Mouse (Mus musculus) midbrain, postnatal 0 days (tissue): ENCODE measurements around the gene Ptrh1. TPM values are rescaled to one million over a fixed set of nuclear protein-coding genes. Genes with fewer than 3 reads are reported as not detected.

Experiments
- ATAC-seq: fragments of 200-750 bp; cut with Nextera tagmentation; 2 replicates; pipeline ENCODE4 v1.8.0; 2017; ENCODE audit warnings: moderate number of reproducible peaks, mild to moderate bottlenecking, moderate TSS enrichment, moderate library complexity; ENCODE audit not compliant: low FRiP score
- DNase-seq: peaks from one replicate; pipeline ENCODE4 v3.0.0-alpha.2; 2015; ENCODE audit warnings: low spot score
- H3K27ac ChIP-seq: fragments of 300-500 bp; sonication (generic); 2 replicates; pipeline ENCODE4 v1.5.1; 2014; ENCODE audit warnings: low read depth, mild to moderate bottlenecking, low read length, mixed read lengths
- H3K27me3 ChIP-seq: fragments of 300-500 bp; sonication (generic); 2 replicates; pipeline ENCODE4 v1.6.1; 2014; ENCODE audit warnings: low read length, control low read depth, mixed read lengths; ENCODE audit not compliant: insufficient read depth
- H3K36me3 ChIP-seq: fragments of 300-500 bp; sonication (generic); 2 replicates; pipeline ENCODE4 v1.6.1; 2014; ENCODE audit warnings: low read length, control low read depth, mixed read lengths; ENCODE audit not compliant: insufficient read depth
- H3K4me1 ChIP-seq: fragments of 300-500 bp; sonication (generic); 2 replicates; pipeline ENCODE4 v1.6.1; 2014; ENCODE audit warnings: mild to moderate bottlenecking, control low read depth, antibody characterized with exemption, low read length, mixed read lengths; ENCODE audit not compliant: insufficient read depth
- H3K4me2 ChIP-seq: fragments of 300-500 bp; sonication (generic); 2 replicates; pipeline ENCODE4 v1.6.1; 2014; ENCODE audit warnings: low read depth, mild to moderate bottlenecking, low read length, mixed read lengths; ENCODE audit not compliant: poor library complexity, severe bottlenecking
- H3K4me3 ChIP-seq: fragments of 300-500 bp; sonication (generic); 2 replicates; pipeline ENCODE4 v1.5.1; 2014; ENCODE audit warnings: low read depth, mild to moderate bottlenecking, low read length, moderate library complexity
- H3K9ac ChIP-seq: fragments of 300-500 bp; sonication (generic); replicated peaks from 2 replicates; pipeline ENCODE4 v1.6.1; 2014; ENCODE audit warnings: mild to moderate bottlenecking, low read length, moderate library complexity, mixed read lengths; ENCODE audit not compliant: poor library complexity, severe bottlenecking
- H3K9me3 ChIP-seq: fragments of 300-500 bp; sonication (generic); 2 replicates; pipeline ENCODE4 v1.6.1; 2016; ENCODE audit warnings: low read length, control low read depth
- CTCF ChIP-seq: IDR thresholded peaks from 2 replicates; pipeline ENCODE4 v1.5.1; 2016; ENCODE audit warnings: antibody characterized with exemption, mild to moderate bottlenecking
- WGBS: fragments of 180-500 bp; shearing (Covaris S2); extraction: QIAGEN DNeasy Blood & Tissue Kit; methylation state at CpG from one replicate; pipeline ENCODE4 v1.1.7; 2014; 5-methylcytosine and 5-hydroxymethylcytosine counted together
- polyA plus RNA-seq: library from polyadenylated mRNA; unstranded; fragments of >200 nt; fragmentation: Nextera tagmentation; extraction: Ambion mirVana; gene quantifications from 2 replicates; pipeline ENCODE4 v1.2.1, GENCODE M21; 2015
- total RNA-seq: library from RNA; depleted of rRNA; stranded (reverse); fragments of >200 nt; gene quantifications from 2 replicates; pipeline ENCODE4 v1.2.3, GENCODE M21; 2014

The Ptrh1 gene
- total and polyA plus RNA-seq, 2 experiments from 2014 or later, result 2.1 to 3.9 TPM

DNA sequence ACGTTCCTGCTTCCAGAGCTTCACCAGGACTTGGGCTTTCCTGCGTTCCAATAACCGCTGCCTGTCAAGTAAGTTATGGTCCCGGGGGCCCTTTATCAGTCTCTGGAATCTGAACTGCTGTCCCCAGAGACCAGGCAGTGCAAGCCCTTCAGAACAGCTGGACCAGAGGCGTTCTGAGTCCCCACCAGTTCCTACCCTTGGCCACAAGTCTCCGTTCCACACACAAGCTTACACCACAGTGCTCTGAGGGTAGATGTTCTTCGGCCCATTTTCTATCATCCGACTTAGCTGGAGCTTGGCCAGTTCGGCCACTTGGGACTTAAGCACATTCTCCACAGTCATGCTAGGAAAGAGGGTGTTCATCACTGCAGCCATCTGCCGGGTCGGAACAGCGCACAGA lies 8.3 kb upstream of the Ptrh1 start:
- DNase-seq, result no peak
- 63% methylated on average over 12 of the region's 12 CpGs for WGBS

DNA sequence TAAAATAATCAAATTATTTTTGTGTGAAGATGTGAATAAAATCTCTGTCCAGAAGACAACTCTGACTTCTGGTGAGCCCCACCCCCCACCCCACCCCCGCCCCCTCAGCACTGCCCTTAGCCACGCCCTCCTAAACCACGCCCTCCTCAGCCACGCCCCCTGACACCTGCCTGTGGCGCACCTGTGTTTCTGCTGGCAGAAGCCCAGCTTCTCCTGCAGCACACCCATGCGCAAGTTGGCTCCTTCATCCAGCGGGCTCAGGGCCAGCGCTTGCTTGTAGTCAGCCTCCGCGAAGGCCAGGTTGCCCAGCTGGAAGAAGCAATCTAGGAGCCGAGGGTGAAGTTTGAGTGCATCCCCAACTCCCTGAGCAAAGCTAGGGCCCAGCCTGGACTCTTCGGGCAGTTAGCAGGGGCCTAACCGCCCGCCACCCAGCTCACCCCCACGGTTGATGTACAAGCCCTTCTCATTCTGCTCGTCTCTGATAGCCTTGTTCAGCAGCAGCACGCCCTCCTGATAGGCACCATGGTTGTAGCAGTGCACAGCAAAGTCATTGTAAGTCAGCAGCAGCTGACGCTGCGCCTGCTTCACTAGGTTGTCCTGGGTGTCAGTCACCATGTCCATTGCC lies 6.8 kb upstream of the Ptrh1 start:
- H3K36me3 ChIP-seq, result no peaks in the 10 kb centered on the region
- no peak overlapping the region for H3K9ac ChIP-seq
- ATAC-seq, result no peak
- H3K27me3 ChIP-seq, result no peaks in the 10 kb centered on the region
- 53% methylated on average over 19 of the region's 19 CpGs for WGBS
- no peaks in the 10 kb centered on the region for H3K9me3 ChIP-seq
- H3K4me1 ChIP-seq, result no peaks in the 10 kb centered on the region
- H3K27ac ChIP-seq, result no peak overlapping the region
- no peak overlapping the region for H3K4me3 ChIP-seq
- no peak for TF ChIP-seq CTCF
- no peak overlapping the region for H3K4me2 ChIP-seq
- no peak for DNase-seq

More for the DNA sequence above, 8.3 kb upstream of the Ptrh1 start:
- Histone ChIP-seq H3K27ac (no peak overlapping the region), H3K36me3 (peaks cover 10% of the 10 kb centered on the region), H3K9me3 (no peaks in the 10 kb centered on the region), H3K27me3 (no peaks in the 10 kb centered on the region), H3K4me2 (no peak overlapping the region), H3K4me1 (no peaks in the 10 kb centered on the region), H3K9ac (no peak overlapping the region), H3K4me3 (no peak overlapping the region)
- TF ChIP-seq CTCF, result no peak
- no peak for ATAC-seq

DNA sequence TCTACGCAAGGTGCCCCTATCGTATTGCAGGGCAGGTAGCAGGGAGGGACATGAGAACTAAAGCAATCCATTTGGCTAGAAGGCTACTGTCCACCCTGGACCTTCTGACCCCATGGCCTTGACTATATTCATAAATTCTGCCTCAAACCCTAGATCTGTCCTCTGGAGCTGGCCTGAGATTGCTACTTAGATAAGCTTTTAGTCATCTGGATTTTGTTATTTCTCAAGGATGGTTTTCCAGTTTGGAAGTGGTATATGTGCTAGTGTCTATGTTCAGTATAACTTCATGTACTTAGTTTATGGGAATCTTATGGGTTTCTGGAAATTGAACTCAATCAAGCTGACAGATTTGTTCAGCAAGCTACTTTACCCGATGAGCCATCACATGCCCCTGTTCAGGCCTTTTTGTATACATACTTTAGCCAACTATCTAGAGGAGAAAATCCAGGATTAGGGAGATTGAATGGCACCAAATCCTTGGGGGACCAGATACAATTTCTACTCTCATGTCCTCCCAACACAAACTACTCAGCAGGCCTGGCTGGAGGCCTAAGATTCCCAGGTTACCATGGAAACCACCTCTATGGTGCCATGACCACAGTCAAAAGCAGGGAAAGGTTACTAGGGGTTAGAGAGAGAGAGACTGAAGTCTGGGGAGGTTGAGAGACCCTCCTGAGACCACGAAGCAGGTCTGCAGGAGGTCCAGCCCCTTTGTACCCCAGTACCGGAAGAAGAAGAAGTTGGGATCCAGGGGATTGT lies 6.1 kb upstream of the Ptrh1 start:
- H3K27me3 ChIP-seq, result no peaks in the 10 kb centered on the region
- H3K9me3 ChIP-seq, result no peaks in the 10 kb centered on the region
- no peak overlapping the region for H3K9ac ChIP-seq
- DNase-seq (peak; percentile 55), ATAC-seq (no peak)
- no peak overlapping the region for H3K27ac ChIP-seq
- WGBS, result 45% methylated on average over 5 of the region's 5 CpGs
- no peak overlapping the region for H3K4me2 ChIP-seq
- TF ChIP-seq CTCF, result no peak
- no peaks in the 10 kb centered on the region for H3K36me3 ChIP-seq
- H3K4me1 ChIP-seq, result no peaks in the 10 kb centered on the region
- H3K4me3 ChIP-seq, result no peak overlapping the region

DNA sequence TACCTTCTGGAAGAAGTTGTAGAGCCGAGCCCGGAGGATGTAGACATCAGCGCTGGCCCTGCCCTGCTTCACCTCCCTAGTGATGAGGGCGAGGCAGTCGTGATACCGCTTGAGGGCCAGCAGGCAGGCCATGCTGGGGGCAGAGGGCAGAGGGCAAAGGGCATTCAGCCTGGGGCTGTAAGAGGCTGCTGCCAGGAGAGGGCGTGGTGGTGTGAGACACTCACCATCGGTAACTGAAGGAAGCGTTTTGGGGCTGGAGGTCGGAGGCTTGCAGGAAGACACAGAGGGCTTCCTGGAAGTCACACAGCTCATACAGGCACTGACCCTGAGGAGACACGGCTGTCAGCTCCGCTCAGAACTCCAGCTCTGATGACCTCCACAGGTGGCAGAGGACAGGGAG lies 3.7 kb upstream of the Ptrh1 start:
- H3K4me1 ChIP-seq, result peaks cover 11% of the 10 kb centered on the region
- H3K4me3 ChIP-seq, result no peak overlapping the region
- ATAC-seq, result no peak
- no peak overlapping the region for H3K9ac ChIP-seq
- H3K4me2 ChIP-seq, result no peak overlapping the region
- H3K9me3 ChIP-seq, result no peaks in the 10 kb centered on the region
- H3K27me3 ChIP-seq, result no peaks in the 10 kb centered on the region
- H3K27ac ChIP-seq, result no peak overlapping the region
- no peaks in the 10 kb centered on the region for H3K36me3 ChIP-seq
- DNase-seq, result no peak
- 35% methylated on average over 12 of the region's 12 CpGs for WGBS
- no peak for TF ChIP-seq CTCF

DNA sequence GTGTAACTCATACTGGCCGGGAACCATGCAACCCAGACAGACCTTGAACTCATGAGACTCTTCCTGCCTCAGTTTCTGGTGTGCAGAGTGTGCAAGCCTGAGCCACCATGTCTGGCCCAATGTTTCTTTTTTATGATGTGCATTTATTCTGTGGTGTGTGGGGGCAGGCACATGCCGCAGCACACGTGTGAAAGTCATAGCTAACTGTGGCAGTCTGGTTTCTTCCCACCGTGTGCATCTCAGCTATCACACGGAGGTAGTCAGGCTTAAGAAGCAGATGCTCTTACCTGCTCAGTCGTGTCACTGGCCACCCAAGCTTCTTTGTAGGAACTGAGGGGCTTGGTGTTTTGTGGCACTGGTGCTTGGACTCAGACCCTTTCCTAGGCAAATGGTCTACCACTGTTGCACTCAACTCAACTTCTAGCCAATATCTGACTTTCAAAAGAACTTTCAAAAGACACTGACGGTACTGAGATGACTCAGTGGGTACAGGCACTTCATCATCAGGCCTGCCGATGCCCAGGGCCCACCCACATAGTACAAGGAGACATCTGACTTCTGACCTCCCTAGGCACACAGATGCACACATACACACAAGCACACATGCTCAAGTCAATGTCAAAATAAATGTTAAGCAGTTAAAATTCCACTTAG lies 2.8 kb upstream of the Ptrh1 start:
- DNase-seq, result no peak
- Histone ChIP-seq H3K4me2 (no peak overlapping the region), H3K4me1 (peaks cover 11% of the 10 kb centered on the region), H3K4me3 (no peak overlapping the region), H3K27ac (no peak overlapping the region), H3K9ac (no peak overlapping the region), H3K9me3 (no peaks in the 10 kb centered on the region), H3K36me3 (no peaks in the 10 kb centered on the region), H3K27me3 (no peaks in the 10 kb centered on the region)
- 88% methylated on average over 8 of the region's 8 CpGs for WGBS
- TF ChIP-seq CTCF, result no peak
- ATAC-seq, result no peak

DNA sequence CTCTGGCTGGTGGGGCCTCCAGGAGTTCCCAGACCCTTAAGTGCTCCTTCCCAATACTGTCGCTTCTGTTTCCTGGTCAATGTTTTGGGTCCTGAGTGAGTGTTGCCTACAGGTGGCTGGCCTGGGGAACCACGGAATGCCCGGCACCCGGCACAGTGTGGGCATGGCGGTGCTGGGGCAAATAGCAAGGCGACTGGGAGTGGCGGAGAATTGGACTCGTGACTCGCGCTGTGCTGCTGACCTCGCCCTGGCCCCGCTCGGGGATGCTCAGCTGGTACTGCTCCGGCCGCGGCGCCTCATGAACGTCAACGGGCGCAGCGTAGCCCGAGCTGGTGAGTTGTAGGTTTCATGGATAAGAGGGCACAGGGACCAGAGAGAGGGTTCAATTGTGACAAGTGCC lies 606 bp downstream of the Ptrh1 start:
- ATAC-seq, result no peak
- Histone ChIP-seq H3K36me3 (no peaks in the 10 kb centered on the region), H3K4me1 (peaks cover 11% of the 10 kb centered on the region), H3K27ac (no peak overlapping the region), H3K4me3 (peak overlapping the region; percentile 54), H3K9ac (peak overlapping the region; percentile 42; the same call in 1 of the 2 replicates), H3K9me3 (no peaks in the 10 kb centered on the region), H3K4me2 (peak overlapping the region; percentile 72), H3K27me3 (no peaks in the 10 kb centered on the region)
- TF ChIP-seq CTCF, result no peak
- WGBS, result 23% methylated on average over 22 of the region's 22 CpGs
- no peak for DNase-seq
